Mouse (Mus musculus) neural tube, embryonic 10.5 days (tissue): Measurements from ENCODE around the gene Setx.

Experiments used
- DNase-seq: peaks from one replicate; pipeline ENCODE4 v3.0.0-alpha.2; 2017; ENCODE audit warnings: low spot score; ENCODE audit errors: extremely low spot score

Gene Setx

DNA sequence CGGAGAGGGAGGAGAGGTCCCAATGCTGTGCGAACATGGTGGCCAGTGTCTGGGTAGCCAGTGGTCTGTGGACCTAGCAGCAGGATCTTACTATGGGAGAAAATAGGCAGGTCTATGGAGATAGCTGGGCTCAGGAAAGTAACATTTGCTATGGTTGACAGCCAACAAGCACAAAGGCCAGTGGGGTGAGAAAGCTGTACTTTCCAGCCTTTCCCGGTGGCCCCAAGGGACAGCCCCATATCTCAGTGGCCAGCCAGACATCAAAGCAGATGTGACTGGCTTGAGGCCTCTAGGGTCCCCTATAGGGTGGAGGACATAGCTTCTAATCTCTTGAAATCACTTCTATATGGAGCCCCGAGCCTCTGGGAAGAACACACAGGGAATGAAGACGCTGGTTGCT is 93.1 kb downstream of the Setx start:
- DNase-seq: no peak

DNA sequence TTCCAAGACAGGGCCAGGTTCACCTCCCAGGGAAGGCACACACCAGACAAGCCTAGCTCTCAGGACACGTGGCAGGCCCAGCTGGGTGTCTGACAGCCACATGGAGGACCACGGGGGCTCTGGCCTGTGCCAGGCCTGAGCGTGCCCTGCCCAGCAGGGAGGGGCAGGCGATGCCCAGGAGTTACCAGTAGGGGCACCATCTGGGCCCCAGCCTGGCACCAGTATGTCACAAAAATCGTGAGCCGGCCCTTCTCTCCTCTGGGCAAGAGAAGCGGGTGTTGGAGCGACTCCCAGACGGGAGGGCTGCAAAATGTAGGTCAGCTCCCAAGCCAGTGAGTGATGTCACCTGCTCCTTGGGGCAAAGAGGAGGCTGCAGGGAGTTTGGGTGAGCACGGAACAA is 93.9 kb downstream of the Setx start:
- DNase-seq: no peak

DNA sequence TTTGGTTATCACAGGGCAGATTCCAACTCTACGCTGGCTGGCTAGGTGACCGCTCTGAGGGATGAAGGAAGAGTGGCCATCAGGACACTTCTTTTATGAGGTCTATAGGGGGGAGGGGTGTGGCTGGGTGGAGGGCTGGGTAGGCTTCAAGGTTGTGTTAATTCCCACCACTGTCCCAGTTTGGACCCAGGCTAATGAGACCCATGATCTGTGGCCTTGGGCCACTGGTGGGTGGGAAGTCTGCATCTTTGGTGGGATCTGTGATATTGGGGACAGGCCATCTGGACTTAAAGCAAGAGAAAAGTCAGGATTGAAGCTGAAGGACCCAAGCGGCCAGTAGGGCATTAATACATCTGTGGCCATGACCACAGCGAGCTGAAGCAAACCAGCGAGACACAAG is 94.8 kb downstream of the Setx start:
- no peak for DNase-seq

DNA sequence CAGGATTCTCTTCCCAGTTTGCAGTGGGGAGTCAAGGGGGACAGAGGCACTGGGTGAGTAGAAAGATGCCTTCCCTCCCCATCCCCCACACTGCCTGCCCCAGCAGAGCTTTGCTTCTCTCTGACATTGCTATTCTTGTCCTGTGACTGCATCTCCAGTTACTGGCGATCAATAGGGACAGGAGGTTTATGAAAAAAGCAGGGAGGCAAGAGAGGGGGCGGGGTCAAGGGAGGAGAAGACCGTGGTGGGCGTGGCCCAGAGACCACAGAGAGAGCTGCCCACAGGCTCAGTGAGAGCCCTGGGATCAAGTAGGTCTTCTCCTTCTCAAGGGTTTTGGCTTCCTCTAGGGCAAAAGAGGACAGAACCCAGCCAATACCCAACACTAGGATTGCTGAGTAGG is 98.3 kb downstream of the Setx start:
- DNase-seq: no peak

DNA sequence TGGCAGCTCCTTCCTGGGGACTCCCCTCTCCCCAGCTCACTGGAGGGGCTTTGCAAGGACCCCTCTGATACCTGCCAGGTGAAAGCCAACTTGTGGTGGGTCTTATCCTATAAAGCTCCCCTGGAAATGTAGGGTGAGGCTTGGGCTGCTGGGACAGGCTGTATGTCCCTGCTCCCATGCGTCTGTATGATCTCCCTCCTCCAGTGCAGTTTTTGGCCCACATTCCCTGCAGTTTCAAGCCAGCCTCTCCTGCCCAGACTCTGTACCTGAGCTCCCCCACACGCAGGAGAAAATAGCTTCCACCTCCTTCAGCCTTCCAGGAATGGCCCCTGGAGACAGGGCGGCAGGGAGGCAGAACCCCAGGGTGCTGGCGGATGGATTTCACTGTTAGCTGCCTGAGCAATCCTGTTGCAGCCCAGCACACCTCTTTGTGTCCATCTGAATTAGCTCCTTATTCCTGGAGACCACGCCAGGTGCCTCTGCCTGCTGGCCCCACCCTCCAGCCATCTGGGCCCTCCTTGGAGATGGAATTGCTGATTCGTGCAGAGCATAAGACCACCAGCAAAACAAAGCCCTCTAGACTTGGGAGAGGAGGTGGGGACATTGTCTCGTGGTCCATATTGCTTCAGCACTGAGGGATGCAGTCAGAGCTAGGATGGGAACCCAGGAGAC is 99.7 kb downstream of the Setx start:
- no peak for DNase-seq

DNA sequence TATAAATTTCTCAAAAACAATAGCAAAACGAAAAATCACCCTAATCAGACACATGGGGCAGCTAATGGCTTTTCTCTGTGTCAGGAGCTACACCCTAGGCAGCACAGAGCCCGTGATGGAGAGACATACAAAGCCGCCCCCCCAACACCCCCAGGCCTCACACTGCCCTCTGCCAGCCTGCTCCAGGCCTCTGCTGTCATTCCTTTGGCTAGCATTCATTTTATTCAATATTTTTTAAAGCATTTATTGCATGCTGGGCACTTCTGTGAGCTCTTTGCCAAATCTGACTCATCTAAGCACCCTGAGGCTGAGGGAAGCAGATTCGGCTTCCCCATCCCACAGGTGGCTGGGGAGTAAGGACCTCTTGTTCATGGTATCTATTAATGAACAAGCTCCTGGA is 102.7 kb downstream of the Setx start:
- no peak for DNase-seq

DNA sequence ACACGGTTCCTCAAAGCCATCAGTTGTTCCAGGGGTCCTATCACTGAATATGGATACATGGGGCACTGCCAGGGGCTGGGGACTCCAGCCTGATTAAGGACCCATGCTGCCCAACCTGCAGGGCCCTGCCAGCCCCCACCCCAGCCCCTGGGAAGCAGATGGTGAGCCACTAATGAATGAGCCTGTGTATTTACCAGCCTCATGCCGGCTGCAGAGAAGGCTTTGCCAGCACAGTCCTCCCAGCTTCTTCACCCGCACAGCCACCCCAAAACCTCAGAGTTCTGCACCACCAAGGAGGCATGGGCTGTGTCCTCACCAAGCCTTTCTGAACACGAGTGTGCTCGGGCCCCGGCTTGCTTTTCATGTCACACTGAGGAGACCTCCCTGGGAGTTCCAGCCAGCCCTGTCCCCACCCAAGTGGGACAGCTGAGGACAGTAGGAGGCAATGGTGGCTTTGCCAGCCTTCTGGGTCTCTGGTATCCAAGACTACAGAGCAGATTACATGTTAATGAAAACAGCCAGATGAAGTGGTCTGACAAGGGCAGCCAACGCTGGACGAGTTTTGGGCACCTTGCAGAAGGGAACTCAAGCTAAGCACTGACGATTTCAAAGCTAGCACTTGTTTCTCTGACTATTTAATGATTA is 106.3 kb downstream of the Setx start:
- DNase-seq: no peak
